ENCODE assay signal across 26 mouse cellular contexts in the genomic region with DNA sequence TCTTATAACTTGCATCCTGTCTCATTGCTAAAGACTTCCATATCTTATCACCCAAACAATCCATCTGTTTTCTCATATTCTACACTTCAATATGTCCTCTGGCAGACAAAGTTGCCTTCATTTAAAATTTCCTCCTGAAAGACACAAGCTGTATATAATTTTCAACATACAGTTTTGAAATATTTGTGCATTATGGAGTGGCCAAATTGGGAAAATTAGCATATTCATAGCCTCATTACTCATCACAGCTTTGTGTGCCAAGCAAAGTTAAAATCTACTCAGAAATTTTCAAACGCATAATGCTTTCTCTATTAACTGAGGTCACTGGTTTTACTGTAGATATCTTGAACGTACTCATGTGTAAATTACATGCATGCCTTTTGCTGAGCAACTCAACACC.
"Had no signal": no experiment of that assay in that cellular context is flagged by ENCODE, and none has a peak within 500 bp of the region (broad histone marks: within the 10 kb centered on the region; RNA-seq: fewer than 3 reads in every experiment).

No protein-coding gene starts in this region.

- H3K9ac ChIP-seq: heart, embryonic 12.5 days; hindbrain, embryonic 12.5 days; hindbrain, embryonic 14.5 days; intestine, embryonic 15.5 days; limb, embryonic 13.5 days; limb, embryonic 15.5 days; liver, embryonic 12.5 days; liver, embryonic 14.5 days had no signal

- H3K27ac ChIP-seq: heart, embryonic 10.5 days; hindbrain, embryonic 10.5 days; hindbrain, embryonic 12.5 days; hindbrain, embryonic 14.5 days; intestine, embryonic 15.5 days; limb, embryonic 13.5 days; limb, embryonic 15.5 days; liver, embryonic 12.5 days; liver, embryonic 14.5 days had no signal

- DNase-seq: gastrocnemius, postnatal 10 days; gastrocnemius, postnatal 25 days; heart, adult 18-20 months; heart, postnatal 10 days; heart, postnatal 4 days; kidney, adult 18-20 months; kidney, adult 8-10 months; kidney, postnatal 10 days; kidney, postnatal 4 days; layer of hippocampus, adult 9-11 months; layer of hippocampus, postnatal 36 days; left cerebral cortex, postnatal 4 days; lung, adult 18-20 months had no signal

- H3K9me3 ChIP-seq: heart, embryonic 10.5 days; heart, embryonic 12.5 days; hindbrain, embryonic 10.5 days; hindbrain, embryonic 12.5 days; intestine, embryonic 15.5 days; limb, embryonic 13.5 days; limb, embryonic 15.5 days; liver, embryonic 12.5 days had no signal

- H3K27me3 ChIP-seq: heart, embryonic 12.5 days; hindbrain, embryonic 12.5 days; intestine, embryonic 15.5 days; limb, embryonic 13.5 days; limb, embryonic 15.5 days; liver, embryonic 12.5 days had no signal

- H3K36me3 ChIP-seq: heart, embryonic 10.5 days; heart, embryonic 12.5 days; hindbrain, embryonic 10.5 days; hindbrain, embryonic 12.5 days; intestine, embryonic 15.5 days; limb, embryonic 13.5 days; limb, embryonic 15.5 days; liver, embryonic 12.5 days had no signal

- H3K4me1 ChIP-seq: heart, embryonic 10.5 days; heart, embryonic 12.5 days; hindbrain, embryonic 10.5 days; hindbrain, embryonic 12.5 days; intestine, embryonic 15.5 days; limb, embryonic 13.5 days; limb, embryonic 15.5 days; liver, embryonic 12.5 days had no signal

- H3K4me2 ChIP-seq: heart, embryonic 12.5 days; hindbrain, embryonic 12.5 days; hindbrain, embryonic 14.5 days; intestine, embryonic 15.5 days; limb, embryonic 13.5 days; limb, embryonic 15.5 days; liver, embryonic 12.5 days had no signal

- ATAC-seq: hindbrain, embryonic 16.5 days; inflammation-experienced regulatory T-cells, adult 6 months; intestine, embryonic 15.5 days; intestine, postnatal 0 days; liver, embryonic 12.5 days had no signal

- H3K4me3 ChIP-seq: heart, embryonic 10.5 days; heart, embryonic 12.5 days; hindbrain, embryonic 10.5 days; hindbrain, embryonic 12.5 days; intestine, embryonic 15.5 days; limb, embryonic 13.5 days; limb, embryonic 15.5 days; liver, embryonic 12.5 days had no signal
